ENCODE assay signal across 27 mouse cellular contexts in the genomic region with DNA sequence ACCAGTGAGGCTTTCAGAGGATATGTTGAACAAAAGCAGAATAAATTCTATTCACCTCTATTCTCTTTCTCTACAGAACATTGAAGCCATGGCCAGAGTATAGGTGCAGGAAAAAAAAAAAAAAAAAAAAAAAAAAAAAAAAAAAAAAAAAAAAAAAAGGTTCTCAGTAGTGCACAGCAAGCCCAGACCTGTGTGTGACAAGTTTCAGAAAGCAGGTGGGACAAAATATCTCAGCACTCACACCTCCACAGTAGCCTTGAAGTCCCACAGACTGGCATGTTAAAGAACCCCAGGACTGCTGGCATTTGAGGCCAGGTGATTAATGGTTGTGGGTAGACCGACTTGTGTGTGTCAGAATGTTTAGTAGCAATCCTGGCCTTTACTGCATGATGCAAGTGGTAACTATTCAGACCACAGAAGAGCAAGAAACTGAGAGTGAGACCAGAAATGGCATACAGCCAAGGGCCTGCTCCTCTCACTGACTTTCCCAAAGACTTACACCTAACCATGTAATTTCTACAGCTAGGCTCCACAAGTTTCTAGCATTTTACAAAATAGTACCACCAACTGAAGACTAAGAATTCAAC. TPM values are rescaled to one million over a fixed set of nuclear protein-coding genes. Genes with fewer than 3 reads are reported as not detected.
DNase-seq lines count a peak whose midpoint lies in the region; TF ChIP-seq lines count a peak whose summit lies in the region.
"Had no signal": no experiment of that assay in that cellular context is flagged by ENCODE, and none has a peak within 500 bp of the region (broad histone marks: within the 10 kb centered on the region; RNA-seq: fewer than 3 reads in every experiment).

No protein-coding gene starts in this region.

- no peak for TF ChIP-seq RAD21 in CH12.LX (IDR thresholded peaks at IDR 0.05; ENCODE audit: low read depth, low read length)

- in situ Hi-C loops in CH12.LX (cut with MboI; ENCODE audit: low pct_ligation_motif_present, low pct_unique_long_range_greater_than_20kb, low sequenced_read_pairs), result no loop called here

- dilution Hi-C loops in CH12.LX (cut with MboI; ENCODE audit: extremely low pct_ligation_motif_present, extremely low pct_unique_long_range_greater_than_20kb, low sequenced_read_pairs), result no loop called here

- TF ChIP-seq CTCF in CH12.LX (conservative IDR thresholded peaks at IDR 0.05 in 1 of 2, IDR thresholded peaks at IDR 0.05 in 1 of 2; ENCODE audit: low read depth in 2 of 2, low read length in 2 of 2), result no peak
- no peak for TF ChIP-seq CTCF in lung, adult 2 months (IDR thresholded peaks at IDR 0.05; ENCODE audit: insufficient read depth, low read length)

- H3K4me1 ChIP-seq in CH12.LX (ENCODE audit: control insufficient read depth in 1 of 2, insufficient read depth in 2 of 2), result peaks cover 13 to 18% of the 10 kb centered on the region in 2 experiments
- no peaks in the 10 kb centered on the region; the same call in 1 of the 2 replicates for H3K4me1 ChIP-seq in lung, adult 2 months (ENCODE audit: control insufficient read depth, insufficient read depth, low read length)
- H3K4me1 ChIP-seq: heart, embryonic 15.5 days; hindbrain, embryonic 15.5 days; midbrain, embryonic 15.5 days; neural tube, embryonic 13.5 days had no signal

- H3K9ac ChIP-seq in CH12.LX (ENCODE audit: insufficient read depth, low read depth), result no peak overlapping the region
- H3K9ac ChIP-seq: embryonic facial prominence, embryonic 15.5 days; heart, embryonic 15.5 days; hindbrain, embryonic 15.5 days; limb, embryonic 13.5 days; liver, embryonic 14.5 days; midbrain, embryonic 15.5 days; neural tube, embryonic 13.5 days had no signal

- H3K27me3 ChIP-seq in CH12.LX (replicated peaks), result no peaks in the 10 kb centered on the region
- H3K27me3 ChIP-seq: embryonic facial prominence, embryonic 15.5 days; heart, embryonic 15.5 days; hindbrain, embryonic 15.5 days; limb, embryonic 13.5 days; midbrain, embryonic 15.5 days; neural tube, embryonic 13.5 days had no signal

- H3K4me2 ChIP-seq in CH12.LX (ENCODE audit: insufficient read depth, low read depth, poor library complexity, severe bottlenecking), result no peak overlapping the region; the same call in 1 of the 2 replicates
- H3K4me2 ChIP-seq: embryonic facial prominence, embryonic 15.5 days; heart, embryonic 15.5 days; hindbrain, embryonic 15.5 days; limb, embryonic 13.5 days; midbrain, embryonic 15.5 days; neural tube, embryonic 13.5 days had no signal

- H3K27ac ChIP-seq in CH12.LX (ENCODE audit: insufficient read depth, low read depth), result no peak overlapping the region
- H3K27ac ChIP-seq: embryonic facial prominence, embryonic 15.5 days; heart, embryonic 15.5 days; hindbrain, embryonic 15.5 days; layer of hippocampus, adult 2 months; limb, embryonic 13.5 days; liver, embryonic 14.5 days; macrophage; midbrain, embryonic 15.5 days; neural tube, embryonic 13.5 days had no signal

- H3K4me3 ChIP-seq in CH12.LX (replicated peaks in 1 of 3; ENCODE audit: low read depth in 2 of 3, low read length in 2 of 3, poor library complexity in 1 of 3), result no peak overlapping the region
- H3K4me3 ChIP-seq in lung, adult 2 months (replicated peaks; ENCODE audit: extremely low read depth, low read depth, low read length), result no peak overlapping the region
- H3K4me3 ChIP-seq: embryonic facial prominence, embryonic 15.5 days; heart, embryonic 15.5 days; hindbrain, embryonic 15.5 days; layer of hippocampus, adult 2 months; limb, embryonic 13.5 days; midbrain, embryonic 15.5 days; neural tube, embryonic 13.5 days had no signal

- peak; percentile 4 to 9 for DNase-seq in cerebellum, postnatal 14 days
- DNase-seq in cerebellum, adult 8-10 months, result no peak
- peak; percentile 96 for DNase-seq in 3T3-L1 (ENCODE audit: low read depth, low spot score)
- no peak for DNase-seq in CH12.LX (ENCODE audit: extremely low read depth)
- peak; percentile 13 for DNase-seq in forelimb bud, embryonic 11.5 days (ENCODE audit: low read depth, low spot score)
- DNase-seq in kidney, adult 11 months, result no peak
- DNase-seq in lung, adult 2 months, result no peak
- DNase-seq: cerebellum, adult 18-20 months; gastrocnemius, postnatal 25 days; heart, postnatal 36 days; kidney, adult 8-10 months; kidney, postnatal 25 days; layer of hippocampus, postnatal 36 days; retina, postnatal 1 day; right cerebral cortex, postnatal 25 days; spleen, adult 18-20 months had no signal

- H3K79me2 ChIP-seq in CH12.LX (replicated peaks; ENCODE audit: control insufficient read depth, extremely low read depth, insufficient read depth, poor library complexity, severe bottlenecking), result no peaks in the 10 kb centered on the region

- H3K9me3 ChIP-seq in CH12.LX (replicated peaks; ENCODE audit: low read length), result no peaks in the 10 kb centered on the region
- H3K9me3 ChIP-seq: embryonic facial prominence, embryonic 15.5 days; G1E; heart, embryonic 15.5 days; hindbrain, embryonic 15.5 days; limb, embryonic 13.5 days; midbrain, embryonic 15.5 days; neural tube, embryonic 13.5 days had no signal

- H3K36me3 ChIP-seq in CH12.LX (replicated peaks in 1 of 2; ENCODE audit: control insufficient read depth in 1 of 2, insufficient read depth in 1 of 2, low read length in 1 of 2), result no peaks in the 10 kb centered on the region
- H3K36me3 ChIP-seq: embryonic facial prominence, embryonic 15.5 days; G1E; heart, embryonic 15.5 days; hindbrain, embryonic 15.5 days; limb, embryonic 13.5 days; midbrain, embryonic 15.5 days; neural tube, embryonic 13.5 days had no signal

- 0 out of 2 replicates have a peak, but pooled peaks have one; percentile 26 for TF ChIP-seq EP300 in CH12.LX (IDR thresholded peaks at IDR 0.05; ENCODE audit: low read length)

- TF ChIP-seq POLR2A in CH12.LX (IDR thresholded peaks at IDR 0.05; ENCODE audit: low read depth, low read length), result no peak
- TF ChIP-seq POLR2A in lung, adult 2 months (IDR thresholded peaks at IDR 0.05; ENCODE audit: borderline replicate concordance, extremely low read depth, low read depth, low read length), result no peak

- 53% methylated on average over 1 of the region's 1 CpGs for WGBS in lung, adult 2 months

TF ChIP-seq in CH12.LX, 34 proteins besides CTCF, POLR2A, EP300 and RAD21:
- TF ChIP-seq MEF2A (IDR thresholded peaks at IDR 0.05; ENCODE audit: borderline replicate concordance, low read depth, low read length) (no peak), E2F4 (IDR thresholded peaks at IDR 0.05; ENCODE audit: insufficient replicate concordance, low read depth, low read length) (no peak), POLR2AphosphoS2 (IDR thresholded peaks at IDR 0.05; ENCODE audit: low read depth, low read length) (no peak), IRF4 (IDR thresholded peaks at IDR 0.05; ENCODE audit: low read depth, low read length) (peak; percentile 55; the same call in 1 of the 2 replicates), JUND (conservative IDR thresholded peaks at IDR 0.05; ENCODE audit: low read depth, low read length) (no peak), CHD1 (IDR thresholded peaks at IDR 0.05; ENCODE audit: low read depth, low read length) (0 out of 2 replicates have a peak, but pooled peaks have one; percentile 64), ZMIZ1 (IDR thresholded peaks at IDR 0.05; ENCODE audit: low read depth, low read length) (no peak), SIN3A (IDR thresholded peaks at IDR 0.05; ENCODE audit: low read length) (no peak), NRF1 (IDR thresholded peaks at IDR 0.05; ENCODE audit: low read depth, low read length) (no peak), USF2 (conservative IDR thresholded peaks at IDR 0.05; ENCODE audit: low read depth, low read length) (no peak), MAFK (IDR thresholded peaks at IDR 0.05; ENCODE audit: insufficient replicate concordance, low read length) (0 out of 2 replicates have a peak, but pooled peaks have one; percentile 22), ZNF384 (IDR thresholded peaks at IDR 0.05; ENCODE audit: low read depth, low read length) (peak; percentile 98), TCF12 (IDR thresholded peaks at IDR 0.05; ENCODE audit: low read depth, low read length) (no peak), PAX5 (IDR thresholded peaks at IDR 0.05; ENCODE audit: low read length) (no peak), TBP (conservative IDR thresholded peaks at IDR 0.05; ENCODE audit: low read depth, low read length) (peak; percentile 63; the same call in 1 of the 2 replicates), SMC3 (IDR thresholded peaks at IDR 0.05; ENCODE audit: low read depth, low read length) (no peak)

RNA-seq across cellular contexts. Expression of gene Ch25h, which starts 24.1 kb away (rescaled TPM):
- total RNA-seq in CH12.LX (2012; rRNA removed) (not detected in 2 replicates), CH12.LX (2014; rRNA removed) (not detected in 2 replicates)
- polyA plus RNA-seq in CH12.LX (2012; ENCODE audit: insufficient read length, low read depth), result not detected in 2 replicates
- polyA plus RNA-seq in lung, adult 2 months (2012; rRNA removed), result 22.9 and 32.8 TPM in 2 replicates
- total RNA-seq: gastrocnemius, postnatal 25 days had no signal
- polyA plus RNA-seq: CD4-positive, CD25-positive, alpha-beta regulatory T cell, adult 4 months; G1E; macrophage had no signal

Comparison
In these comparisons a context has a peak if more than half of its experiments do, and no peak if none do; other contexts are left out.
1. DNase-seq: peak in cerebellum, postnatal 14 days (2 of 2), 3T3-L1 (single experiment) and forelimb bud, embryonic 11.5 days (single experiment); none in cerebellum, adult 8-10 months (single experiment), CH12.LX (single experiment), kidney, adult 11 months (single experiment) and lung, adult 2 months (single experiment).
2. RNA of gene Ch25h, which starts 24.1 kb away (polyA plus RNA-seq): 22.9 to 32.8 TPM in lung, adult 2 months; not detected in CH12.LX; every median in the first group is over 10 times any median in the second.